20 mouse cellular contexts compared by ENCODE assay signal in the genomic region with DNA sequence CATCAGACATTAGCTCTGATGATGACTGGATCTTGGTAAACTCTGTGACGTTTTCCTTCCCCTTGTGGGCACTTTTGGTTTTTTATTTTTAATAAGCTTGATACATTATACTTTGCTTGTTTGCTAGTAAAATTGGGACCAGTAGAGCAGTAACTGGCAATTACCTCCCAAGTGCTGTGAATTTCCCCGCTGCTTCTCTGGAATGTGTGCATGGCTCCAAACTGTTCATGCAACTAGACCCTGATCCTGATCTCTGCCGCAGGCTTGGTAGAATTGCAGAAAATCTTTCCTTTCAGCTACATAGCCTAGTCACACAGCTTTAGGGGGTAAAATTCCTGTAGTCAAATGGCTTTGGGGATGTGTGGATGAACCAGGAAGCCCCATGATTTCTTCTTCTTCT. TPM values are rescaled to one million over a fixed set of nuclear protein-coding genes. Genes with fewer than 3 reads are reported as not detected.
"Had no signal": no experiment of that assay in that cellular context is flagged by ENCODE, and none has a peak within 500 bp of the region (broad histone marks: within the 10 kb centered on the region; RNA-seq: fewer than 3 reads in every experiment).

No protein-coding gene starts in this region.

- H3K4me2 ChIP-seq: lung, embryonic 14.5 days; midbrain, embryonic 12.5 days; neural tube, embryonic 13.5 days; neural tube, embryonic 15.5 days had no signal

- DNase-seq: lung, adult 18-20 months; lung, embryonic 14.5 days; lung, postnatal 10 days; lung, postnatal 4 days; midbrain, embryonic 14.5 days; retina, postnatal 1 day; right cerebral cortex, adult 18-20 months; right cerebral cortex, postnatal 25 days; right cerebral cortex, postnatal 4 days; spleen, adult 18-20 months; thymus, adult 18-20 months; thymus, postnatal 14 days; thymus, postnatal 36 days had no signal

- H3K9ac ChIP-seq: lung, embryonic 14.5 days; midbrain, embryonic 12.5 days; neural tube, embryonic 13.5 days; neural tube, embryonic 15.5 days had no signal

- H3K36me3 ChIP-seq: midbrain, embryonic 10.5 days; midbrain, embryonic 12.5 days; neural tube, embryonic 13.5 days; neural tube, embryonic 15.5 days had no signal

- ATAC-seq: midbrain, embryonic 16.5 days had no signal

- H3K27me3 ChIP-seq: neural tube, embryonic 13.5 days; neural tube, embryonic 15.5 days had no signal

- H3K4me1 ChIP-seq: midbrain, embryonic 10.5 days; midbrain, embryonic 12.5 days; neural tube, embryonic 13.5 days; neural tube, embryonic 15.5 days had no signal

- H3K27ac ChIP-seq: midbrain, embryonic 10.5 days; midbrain, embryonic 12.5 days; neural tube, embryonic 13.5 days; neural tube, embryonic 15.5 days had no signal

- H3K4me3 ChIP-seq: midbrain, embryonic 10.5 days; midbrain, embryonic 12.5 days; myocyte; neural tube, embryonic 13.5 days; neural tube, embryonic 15.5 days had no signal

- H3K9me3 ChIP-seq: midbrain, embryonic 10.5 days; midbrain, embryonic 12.5 days; neural tube, embryonic 13.5 days; neural tube, embryonic 15.5 days had no signal

RNA-seq across cellular contexts. Expression of a gene that starts 37.2 kb away (rescaled TPM):
- polyA plus RNA-seq: thymus, postnatal 0 days had no signal
